Mouse (Mus musculus) heart, adult 9 months (tissue): ENCODE data around the gene Pam16.

Source experiments
- DNase-seq, 2 experiments: peaks; one replicate each; pipeline ENCODE4 v3.0.0; 2022; ENCODE audit warnings: low spot score in 2 of 2

Pam16 gene

DNA sequence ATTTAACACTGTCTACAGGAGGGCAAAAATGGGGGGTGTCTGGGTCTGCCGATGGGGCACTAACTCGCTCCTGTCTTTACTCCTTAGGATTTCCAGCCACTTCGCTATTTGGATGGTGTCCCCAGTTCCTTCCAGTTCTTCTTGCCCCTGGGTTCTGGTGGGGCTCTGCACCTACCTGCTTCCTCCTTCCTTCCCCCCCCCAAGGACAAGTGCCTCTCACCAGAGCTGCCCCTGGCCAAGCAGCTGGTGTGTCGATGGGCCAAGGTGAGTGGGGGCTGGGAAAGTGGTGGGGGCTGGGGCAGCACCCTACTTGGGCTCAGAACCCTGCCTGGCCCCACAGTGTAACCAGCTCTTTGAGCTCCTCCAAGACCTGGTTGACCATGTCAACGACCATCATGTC lies 13.6 kb downstream of the Pam16 start:
- no peak for DNase-seq

DNA sequence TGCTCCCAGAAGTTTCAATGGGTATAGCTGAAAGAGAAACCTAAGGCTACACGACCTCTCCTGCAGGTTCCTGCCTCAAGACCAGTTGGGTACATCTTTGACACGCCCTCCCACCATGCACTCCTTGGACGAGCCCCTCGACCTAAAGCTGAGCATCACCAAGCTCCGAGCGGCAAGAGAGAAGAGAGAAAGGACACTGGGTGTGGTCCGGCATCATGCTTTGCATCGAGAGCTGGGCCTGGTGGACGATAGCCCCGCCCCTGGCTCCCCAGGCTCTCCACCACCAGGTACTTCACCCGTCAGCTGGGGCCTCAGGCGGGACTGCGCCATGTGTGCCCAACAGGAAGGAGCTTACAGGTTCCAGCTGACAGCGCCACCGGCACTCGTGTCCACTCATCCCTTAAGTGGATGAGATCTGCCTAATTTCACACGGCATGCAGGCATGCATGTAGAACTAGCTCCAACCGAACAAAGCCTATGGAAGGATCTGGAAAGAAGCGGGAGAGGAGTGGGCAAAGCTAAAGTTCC lies 16.2 kb downstream of the Pam16 start:
- no peak for DNase-seq

DNA sequence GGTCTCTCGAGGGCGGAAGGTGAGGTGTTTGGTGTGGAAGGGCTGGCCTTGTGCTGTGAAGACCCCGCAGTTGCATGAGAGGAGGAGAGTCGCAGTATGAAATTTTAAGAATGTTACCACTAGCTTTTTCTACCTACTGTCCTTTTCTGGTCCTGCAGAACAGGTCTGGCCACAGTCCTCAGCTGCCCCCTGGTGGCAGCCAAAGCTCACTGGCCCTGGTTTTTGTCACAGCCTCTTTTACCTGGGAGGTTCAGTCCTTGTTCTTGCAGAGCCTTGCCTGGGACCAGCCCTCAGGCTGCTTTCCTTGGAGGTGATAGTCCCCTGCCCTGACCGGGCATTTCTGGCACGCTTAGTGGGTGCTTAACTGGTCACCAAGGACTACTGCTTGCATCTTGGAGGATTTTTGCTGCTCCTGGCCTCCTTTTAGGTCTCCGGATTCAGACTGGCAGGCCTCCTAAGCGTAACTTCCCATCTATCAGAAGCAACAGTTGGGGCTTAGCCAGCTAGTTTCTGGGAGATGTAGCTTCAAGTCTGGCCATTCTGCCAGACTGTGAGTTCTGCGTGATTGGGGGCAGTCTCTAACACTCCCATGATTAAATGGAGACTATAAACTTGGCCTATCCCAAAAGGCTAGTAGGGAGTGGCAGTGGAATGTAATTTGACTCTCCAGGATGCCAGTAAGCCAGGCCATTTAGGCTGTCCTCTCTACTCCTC lies 16.8 kb downstream of the Pam16 start:
- peak; percentile 69 to 83 for DNase-seq

DNA sequence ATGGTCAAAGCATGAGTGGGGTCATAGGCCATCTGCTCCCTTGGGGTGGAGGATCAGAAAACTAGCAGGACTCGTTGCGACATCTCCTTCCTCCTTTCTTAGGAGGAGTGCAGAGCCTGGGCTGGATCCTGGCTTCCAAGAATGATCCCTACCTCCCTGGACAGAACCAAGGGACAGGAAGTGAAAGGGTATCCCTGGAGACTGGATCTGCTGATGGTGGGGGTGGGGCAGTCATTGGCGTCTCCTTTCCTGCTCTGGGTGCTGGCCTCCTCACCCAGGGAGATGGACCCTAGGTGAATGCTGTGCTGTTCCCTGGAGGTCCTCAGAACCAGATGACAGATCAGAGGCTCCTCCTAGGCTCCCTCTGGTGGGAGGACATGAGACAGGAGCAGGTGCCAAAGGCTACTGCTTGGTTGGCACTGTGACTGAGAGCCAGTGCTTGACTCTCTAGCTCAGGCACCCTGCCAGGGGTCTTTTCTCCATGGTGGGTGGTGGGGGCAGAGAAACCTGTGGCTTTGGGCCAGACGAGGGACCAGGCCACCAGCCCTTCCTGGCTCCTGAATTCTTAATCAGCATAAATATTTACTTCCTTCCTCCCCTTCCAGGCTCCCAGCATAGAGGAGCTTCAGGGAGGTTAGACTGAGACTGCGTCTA lies 18.2 kb downstream of the Pam16 start:
- peak; percentile 70 to 74 for DNase-seq

DNA sequence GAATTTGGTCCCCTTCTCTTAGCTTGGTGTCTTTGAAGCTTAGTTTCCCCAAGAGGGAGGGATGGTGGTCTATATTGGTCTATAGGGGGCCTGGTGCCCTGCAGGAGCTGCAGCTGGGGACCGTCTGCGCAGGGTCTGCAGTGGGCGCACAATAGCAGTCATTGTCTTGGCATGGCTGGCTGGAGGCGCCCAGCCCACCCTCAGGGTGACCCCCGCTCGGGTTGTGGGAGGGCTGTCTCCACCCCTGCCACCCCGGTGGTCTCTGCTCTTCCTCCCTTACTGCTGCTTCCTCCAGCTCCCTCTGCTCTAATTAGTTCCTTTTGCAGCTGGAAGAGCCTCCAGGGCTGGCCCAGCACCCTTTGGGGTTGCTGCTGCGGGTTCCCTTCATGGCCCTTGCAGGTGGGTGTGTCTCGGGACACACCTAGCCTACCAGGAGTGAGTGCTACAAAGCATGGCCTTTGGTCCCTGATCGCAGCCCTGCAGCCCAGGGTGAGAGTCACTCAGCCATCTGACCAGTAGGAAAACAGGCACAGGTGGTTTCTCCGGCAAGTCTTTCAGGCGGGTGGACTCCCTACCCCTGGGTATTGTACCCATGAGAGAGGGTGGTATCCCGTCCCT lies 19.2 kb downstream of the Pam16 start:
- no peak for DNase-seq

DNA sequence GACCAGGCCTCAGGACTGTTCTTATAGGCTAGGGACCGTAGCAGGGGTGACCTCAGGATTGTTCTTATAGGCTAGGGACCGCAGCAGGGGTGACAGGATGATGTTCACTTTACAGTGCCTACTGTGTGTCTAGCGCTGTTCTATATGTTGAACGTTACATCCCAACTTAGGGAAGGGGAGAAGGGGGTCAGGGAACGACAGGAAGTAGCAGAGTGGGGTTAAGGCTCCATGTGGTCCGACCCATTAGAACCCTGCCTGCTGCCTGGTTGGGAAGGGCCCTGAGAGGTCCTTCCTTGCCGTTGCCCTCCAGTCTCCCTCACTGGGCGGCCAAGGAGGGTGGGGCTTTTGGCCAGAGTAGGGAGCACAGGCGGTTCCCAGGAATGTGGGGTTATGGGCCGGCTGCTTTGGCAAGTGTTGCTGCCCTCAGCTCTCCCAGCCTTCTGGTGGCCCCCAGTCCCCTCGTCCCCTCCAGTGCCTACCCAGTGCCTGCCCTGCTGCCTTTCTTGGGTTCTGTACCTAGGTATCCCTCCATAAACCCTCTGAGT lies 20.4 kb downstream of the Pam16 start:
- no peak for DNase-seq

DNA sequence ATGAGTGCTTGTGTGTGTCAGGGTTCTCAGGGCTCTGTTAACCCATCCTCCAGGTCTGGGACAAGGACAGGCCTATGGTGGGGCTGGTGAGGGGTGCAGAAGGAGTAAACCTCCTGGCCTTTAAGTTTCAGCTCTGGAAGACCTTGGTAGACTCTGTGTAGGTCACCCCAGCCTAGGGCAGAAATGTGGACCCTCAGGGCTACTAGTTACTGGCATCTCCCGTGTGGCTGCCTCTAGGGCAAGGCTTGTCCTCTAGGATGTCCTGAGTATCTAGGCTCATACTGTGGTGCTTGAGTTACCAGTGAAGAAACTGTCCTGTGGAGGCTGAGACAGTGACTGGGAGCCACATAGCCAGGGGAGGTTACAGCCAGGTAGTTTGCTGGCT lies 21.3 kb downstream of the Pam16 start:
- no peak for DNase-seq

DNA sequence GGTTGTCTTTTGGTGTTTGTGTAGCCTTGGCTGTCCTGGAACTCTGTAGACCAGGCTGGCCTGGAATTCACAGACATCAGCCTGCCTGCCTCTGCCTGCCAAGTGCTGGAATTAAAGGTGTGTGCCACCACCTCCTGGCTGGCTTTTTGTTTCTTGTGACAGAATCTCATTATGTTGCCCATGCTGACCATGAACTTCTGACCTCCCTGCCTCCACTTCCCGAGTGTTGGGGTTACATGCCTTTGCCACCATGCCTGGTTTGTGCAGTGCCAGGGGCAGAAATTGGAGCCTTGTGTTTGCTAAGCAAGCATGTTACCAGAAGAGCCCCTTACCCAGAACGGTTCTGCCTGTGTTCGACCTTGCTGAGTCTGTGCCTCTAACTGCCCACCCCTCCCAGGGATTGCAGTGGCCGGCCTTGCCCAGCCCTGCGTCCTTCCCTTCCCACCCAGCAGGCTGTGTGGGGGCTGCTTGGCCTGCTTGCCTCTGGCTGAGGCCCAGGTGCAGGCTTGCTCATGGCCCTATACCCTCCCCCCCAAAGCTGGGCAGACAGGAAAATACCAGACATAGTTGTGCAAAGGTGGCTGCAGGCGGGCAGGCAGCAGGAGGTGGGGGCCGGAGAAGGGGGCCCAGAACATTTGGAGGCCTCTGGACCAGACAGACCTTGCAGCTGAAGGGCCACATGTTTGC lies 21.9 kb downstream of the Pam16 start:
- DNase-seq, result no peak

DNA sequence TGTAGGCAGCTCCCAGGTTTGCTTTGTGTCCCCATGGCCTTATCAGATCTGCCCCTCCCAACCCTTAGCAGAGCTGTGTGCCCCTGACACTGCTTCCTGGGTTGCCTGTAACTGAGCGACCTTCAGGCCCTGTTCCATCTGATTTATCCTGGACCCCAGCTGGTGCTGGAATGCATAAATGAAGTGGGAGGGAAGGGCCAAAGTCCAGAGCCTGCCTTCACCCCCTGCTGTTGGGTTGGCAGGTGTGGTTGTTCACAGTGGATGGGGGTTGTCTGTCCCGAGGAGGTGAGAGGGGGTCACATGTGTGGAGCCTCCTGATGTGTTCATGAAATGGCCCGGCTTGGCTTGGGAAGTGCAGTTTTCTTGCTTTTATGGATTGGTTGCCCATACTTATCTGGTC lies 22.6 kb downstream of the Pam16 start:
- no peak for DNase-seq

DNA sequence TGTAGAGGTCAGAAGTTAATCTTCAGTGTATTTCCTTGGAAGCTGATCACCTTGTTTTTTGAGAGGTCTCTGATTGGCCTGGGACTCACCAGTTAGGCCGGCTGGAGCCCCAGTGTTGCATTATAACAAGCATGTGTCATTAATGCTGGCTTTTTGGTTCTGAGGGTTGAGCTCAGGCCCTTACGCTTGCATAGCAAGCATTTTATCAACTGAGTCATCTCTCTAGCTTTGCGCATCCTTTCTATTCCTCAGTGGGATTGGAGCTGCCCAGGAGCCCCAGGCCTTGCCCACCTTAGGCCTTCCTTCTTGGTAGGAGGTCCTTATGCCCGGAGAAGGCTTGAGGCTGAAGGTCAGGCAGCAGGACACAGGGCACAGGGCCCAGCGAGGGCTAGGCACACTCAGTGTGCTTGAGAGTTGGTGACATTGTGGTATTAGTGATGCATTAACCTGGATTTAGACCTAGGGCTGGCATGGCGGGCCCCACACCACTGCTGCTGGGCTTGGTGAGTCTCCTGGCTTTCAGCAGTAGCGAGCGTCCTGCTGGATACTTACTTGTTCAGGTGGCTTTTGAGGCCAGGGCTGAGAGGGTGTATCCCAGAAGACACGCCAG lies 24.0 kb downstream of the Pam16 start:
- no peak for DNase-seq

DNA sequence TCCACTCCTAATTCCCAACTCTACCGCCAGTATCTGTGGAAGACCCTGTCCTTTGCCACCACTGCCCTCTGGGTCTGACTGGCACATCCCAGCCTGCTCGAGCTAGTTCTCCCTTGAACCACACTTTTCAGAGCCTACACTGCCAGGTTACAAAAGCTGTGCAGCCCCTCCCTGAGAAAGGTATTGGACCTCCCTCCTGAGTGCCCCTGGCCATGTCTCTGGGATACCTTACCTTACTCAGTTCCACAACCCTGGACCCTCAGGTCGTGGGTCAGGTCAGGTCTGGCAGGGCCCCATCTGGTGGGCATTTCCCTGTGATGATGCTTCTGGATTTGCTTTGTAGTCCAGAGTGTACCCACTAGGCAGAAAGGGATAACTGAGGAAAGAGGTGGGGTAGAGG lies 25.2 kb downstream of the Pam16 start:
- DNase-seq, result no peak

DNA sequence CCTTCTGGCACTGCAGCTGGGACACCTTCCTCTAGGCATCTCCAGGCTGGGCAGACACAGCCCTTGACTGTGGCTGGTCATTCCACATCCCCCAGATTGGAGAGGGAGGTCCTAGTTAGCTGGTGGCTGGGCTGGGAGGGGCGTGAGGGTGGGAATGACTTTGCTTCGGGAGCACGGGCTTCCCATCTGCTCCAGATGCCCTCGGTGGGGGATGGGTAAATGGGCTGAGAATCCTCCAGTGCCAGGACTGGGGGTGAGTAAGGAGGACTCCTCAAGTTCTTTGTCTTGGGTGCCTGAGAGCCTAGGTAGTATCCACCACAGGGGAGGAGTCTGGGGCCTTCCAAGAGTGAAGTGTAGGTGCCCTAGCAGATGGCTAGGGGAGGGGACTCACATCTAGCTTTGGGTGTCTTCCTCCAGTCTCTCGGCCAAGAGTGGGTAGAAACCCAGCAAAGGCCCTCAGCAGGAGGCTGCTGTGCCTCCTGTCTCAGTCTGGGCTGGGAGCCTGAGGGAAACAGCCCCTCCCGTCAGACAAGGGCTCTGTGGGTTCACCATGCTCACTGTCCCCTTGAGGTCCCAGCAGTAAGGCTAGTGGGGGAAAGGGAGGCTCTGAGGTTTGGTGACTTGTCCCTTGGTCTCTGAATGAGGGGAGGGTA lies 25.8 kb downstream of the Pam16 start:
- no peak for DNase-seq

DNA sequence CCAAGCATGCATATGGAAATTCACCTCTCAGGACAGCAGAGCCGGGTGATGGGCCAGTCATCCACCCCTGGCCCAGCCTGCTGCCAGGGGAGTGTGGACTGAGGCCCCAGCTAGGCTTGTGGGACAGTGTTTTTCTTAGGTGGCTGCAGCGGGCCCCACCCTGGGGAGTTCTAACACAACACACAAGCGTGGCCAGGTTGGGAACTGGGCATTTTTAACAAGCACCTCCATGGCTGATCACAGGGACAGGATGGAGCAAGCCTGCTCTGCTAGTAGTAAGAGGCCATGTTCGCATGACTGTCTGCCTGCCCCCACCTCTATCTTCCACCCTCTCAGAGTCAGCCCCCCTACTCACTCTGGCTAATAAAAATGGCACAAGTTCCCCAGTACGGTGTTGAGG lies 26.7 kb downstream of the Pam16 start:
- no peak for DNase-seq

DNA sequence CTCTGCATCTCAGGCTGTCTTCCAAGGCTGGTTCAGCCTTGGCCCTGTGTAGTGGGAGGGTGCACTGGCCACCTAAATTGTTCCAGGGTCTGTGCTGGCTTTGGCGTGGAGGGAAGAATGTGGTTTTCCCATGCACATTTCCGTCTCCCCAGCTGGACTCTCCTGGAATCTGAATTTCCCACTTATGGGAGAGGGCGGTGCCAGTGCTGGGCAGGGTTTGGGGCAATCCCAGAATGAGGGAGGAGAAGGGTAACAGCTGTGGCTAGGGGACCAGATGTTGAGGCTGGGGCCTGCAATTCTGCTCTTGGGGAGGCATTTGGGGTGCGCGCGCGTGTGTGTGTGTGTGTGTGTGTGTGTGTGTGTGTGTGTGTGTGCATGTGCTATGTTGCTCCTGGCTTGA lies 27.5 kb downstream of the Pam16 start:
- peak in 1 of 2 experiments; percentile 32 for DNase-seq

DNA sequence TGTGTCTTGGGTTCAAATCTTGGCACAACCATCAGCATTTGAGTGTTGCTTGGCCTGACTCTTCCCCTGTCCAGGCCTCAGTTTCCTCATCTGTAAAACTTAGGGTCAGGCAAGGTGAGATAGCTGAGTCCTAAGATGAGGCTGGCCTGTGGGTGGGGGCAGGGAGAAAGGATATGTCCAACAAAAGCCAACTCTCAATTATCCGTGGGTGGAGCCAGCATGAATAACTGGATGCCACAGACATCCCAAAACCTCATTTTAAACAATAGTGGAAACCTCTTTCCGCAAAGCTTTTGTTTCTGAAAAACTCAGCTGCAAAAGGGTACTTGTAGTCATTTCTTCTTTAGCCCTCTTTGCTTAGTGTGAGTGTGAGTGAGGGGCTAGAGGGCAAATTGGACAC lies 28.0 kb downstream of the Pam16 start:
- no peak for DNase-seq

DNA sequence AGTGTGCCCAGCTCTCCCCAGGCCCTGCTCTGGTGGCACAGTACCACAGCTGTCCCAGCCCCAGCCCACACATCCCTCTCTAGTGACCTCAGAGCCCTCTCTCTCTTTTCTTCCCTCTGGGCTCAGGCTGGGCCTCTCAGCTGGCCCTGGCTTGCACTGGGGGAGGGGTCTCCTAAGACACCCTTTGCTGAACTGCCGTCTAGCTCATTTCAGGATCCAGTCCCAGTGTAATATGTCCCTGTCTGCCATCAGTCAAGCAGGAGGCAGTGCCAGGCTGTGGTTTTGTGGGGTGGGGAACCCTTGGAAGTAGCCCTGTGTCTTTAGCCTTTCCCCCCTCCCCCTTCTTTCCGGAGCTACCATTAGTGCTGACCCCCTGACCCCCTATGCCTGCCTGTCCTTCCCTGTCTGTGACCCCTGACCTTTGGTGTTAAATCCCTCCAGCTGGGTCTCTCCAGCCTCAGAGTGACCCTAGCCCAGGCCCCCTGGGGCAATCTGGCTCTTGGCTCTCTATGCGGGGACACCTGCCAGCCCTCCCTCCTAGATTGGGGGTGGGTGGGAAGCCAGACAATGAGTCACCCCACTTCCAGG lies 28.6 kb downstream of the Pam16 start:
- peak in 1 of 2 experiments; percentile 30 for DNase-seq

DNA sequence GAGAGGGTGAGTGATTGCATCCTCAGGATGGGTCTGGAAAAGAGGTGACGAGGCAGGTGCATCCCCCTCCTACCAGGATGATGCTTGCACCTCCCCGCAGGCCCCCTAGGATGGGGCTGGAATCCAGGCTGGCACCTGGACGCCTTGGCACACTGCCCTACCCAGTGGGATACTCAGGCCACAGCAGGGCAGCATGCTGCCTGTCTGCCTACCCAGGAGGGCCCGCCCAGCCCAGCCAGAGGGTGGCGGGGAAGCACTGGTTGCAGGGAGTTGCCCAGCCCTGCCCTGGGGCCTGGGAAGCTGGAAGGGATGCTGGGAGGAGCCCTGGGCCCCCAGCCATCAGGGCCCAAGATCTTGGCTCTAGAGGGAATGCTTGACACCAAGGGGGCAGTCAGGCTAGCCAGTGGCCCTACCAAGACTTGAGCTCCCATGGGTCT lies 29.2 kb downstream of the Pam16 start:
- DNase-seq, result peak; percentile 51 to 58

DNA sequence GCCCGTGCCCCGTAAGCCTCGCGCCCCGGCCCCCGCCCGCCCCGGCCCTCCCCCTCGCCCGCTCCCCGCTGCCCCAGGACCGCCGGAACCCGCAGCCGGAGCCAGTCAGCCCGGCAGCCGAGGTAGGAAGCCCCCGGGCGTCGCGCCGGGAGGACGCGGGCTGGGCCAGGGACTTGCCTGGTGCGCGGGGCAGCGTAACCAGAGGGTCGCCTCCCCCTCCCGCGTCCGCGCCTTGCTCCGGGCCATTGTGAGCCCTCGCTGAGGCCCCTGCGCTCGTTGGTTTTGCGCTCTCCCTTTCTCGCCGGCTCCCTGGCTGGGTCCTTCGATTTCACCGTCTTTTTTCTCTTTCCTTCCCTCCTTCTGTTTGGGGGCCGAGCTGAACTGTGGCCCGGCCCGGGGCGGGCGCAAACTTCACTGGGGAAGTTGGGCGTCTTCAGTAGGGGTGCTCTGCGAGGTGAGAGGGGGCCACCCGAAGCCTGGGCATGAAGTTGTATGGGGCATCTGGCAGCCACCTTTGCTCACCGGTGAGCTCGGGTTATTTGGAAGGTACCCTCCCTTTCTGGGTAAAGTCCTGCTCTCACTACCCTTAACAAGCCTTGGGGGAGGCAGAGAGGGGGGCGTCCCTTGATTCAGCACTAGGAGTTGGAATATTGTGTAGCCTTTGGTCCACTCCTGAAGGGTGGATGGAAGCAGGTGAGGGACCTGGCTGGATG lies 29.8 kb downstream of the Pam16 start:
- peak; percentile 34 to 53 for DNase-seq

DNA sequence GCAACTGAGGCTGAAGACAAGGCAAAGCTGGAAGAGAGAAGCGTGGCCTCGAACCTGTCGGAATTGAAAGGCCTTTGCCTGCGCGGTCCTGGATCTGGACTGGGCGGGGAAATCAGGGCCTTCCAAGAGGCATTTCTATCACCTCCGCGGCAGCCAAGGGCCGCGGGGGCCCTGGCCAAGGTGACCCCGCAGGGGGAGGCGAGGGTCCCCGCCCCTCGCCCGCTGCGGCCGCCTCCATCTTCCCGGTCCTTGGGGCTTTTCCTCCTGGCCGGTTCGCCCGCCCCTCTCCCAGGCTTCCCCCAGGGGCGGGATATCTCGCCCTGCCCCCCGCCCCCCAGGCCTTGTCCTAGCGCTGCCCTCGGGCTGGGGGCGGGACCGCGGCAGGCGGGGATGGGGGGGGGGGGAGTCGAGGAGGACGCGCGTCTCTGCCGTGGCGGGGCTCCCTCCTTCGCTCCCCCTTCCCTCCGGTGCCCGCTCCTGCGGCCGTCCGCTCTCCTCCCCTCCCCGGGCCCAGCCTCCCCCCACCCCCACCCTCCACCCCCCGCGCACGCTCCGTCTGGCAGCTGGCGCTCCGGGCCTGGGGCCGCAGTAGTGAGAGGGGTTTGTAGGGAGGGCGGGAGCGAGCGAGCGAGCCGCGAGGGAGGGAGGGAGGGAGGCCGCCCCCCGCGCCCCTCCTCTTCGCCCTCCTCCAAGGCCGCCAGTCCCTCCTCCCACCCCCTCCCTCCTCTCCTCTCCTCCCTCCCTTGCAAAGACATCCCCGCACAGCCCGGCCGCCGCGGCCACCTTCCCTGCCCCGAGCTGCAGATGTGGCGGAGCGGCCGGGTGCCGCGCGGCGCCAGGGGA lies 30.6 kb downstream of the Pam16 start, which contains the start of gene Glis2:
TSS of gene Glis2 (plus strand) at position 743 of the 843 bp plus-strand sequence.
- DNase-seq, result peak; percentile 62 to 66
